Mouse (Mus musculus) E14TG2a.4 (cell line): ENCODE measurements around the gene Wfdc12.

Source experiments
- H3K27me3 ChIP-seq: 2 replicates; pipeline ENCODE4 v1.6.1; 2014; ENCODE audit warnings: low read length, control low read depth; ENCODE audit not compliant: insufficient read depth
- H3K36me3 ChIP-seq: 2 replicates; pipeline ENCODE4 v1.6.1; 2014; ENCODE audit warnings: low read length, control low read depth; ENCODE audit not compliant: insufficient read depth
- H3K4me1 ChIP-seq: replicated peaks from 2 replicates; pipeline ENCODE4 v1.6.1; 2014; ENCODE audit warnings: low read depth, low read length, control low read depth
- H3K4me3 ChIP-seq: replicated peaks from 2 replicates; pipeline ENCODE4 v1.5.1; 2014; ENCODE audit warnings: mild to moderate bottlenecking, low read length
- H3K9me3 ChIP-seq: 2 replicates; pipeline ENCODE4 v1.6.1; 2014; ENCODE audit warnings: low read length, control low read depth
- CTCF ChIP-seq: conservative IDR thresholded peaks from 2 replicates; pipeline ENCODE4 v1.5.1; 2014; ENCODE audit warnings: low read length
- NANOG ChIP-seq: IDR thresholded peaks from 2 replicates; pipeline ENCODE4 v1.6.1; 2014; ENCODE audit warnings: borderline replicate concordance, low read length, mixed read lengths
- POU5F1 ChIP-seq: IDR thresholded peaks from 2 replicates; pipeline ENCODE4 v1.6.1; 2014; ENCODE audit warnings: low read length, borderline replicate concordance

Wfdc12 gene

DNA sequence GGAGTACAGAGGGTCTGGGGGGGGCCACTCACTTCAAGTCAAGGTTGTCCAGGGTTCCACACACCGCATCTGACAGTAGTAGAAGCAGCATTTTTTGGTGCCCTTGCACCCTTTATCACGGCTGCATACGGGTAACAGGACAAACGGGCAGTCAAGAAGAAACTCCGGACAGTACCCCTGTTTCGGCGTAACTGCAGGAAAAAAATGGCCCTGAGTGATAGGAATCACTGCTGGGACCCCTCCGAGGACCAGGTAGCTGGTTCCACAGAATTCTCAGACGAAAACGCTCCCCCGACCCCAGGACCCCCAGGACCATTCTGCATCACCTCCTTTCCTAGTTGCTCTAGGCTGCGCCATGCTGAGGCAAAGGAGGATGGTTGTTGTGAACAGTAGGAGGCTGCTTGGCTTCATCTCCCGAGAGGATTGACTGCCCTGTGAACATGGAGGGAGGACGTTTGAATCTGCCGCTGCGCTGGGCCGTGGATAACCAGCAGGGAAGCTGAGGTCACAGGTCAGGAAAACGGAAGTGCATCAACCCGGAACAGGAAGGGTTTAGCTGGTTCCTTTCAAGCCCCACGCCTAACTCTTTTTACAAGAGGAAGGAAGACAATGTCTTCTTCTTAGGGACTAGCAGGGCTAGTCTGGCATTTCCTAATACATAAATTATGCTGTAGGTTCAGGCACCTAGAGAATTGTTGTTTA is 9.4 kb upstream of the Wfdc12 start, which contains the start of gene Wfdc15a:
Gene Wfdc15a, minus strand, starts transcription at position 505 of the 702 bp plus-strand sequence.
- Histone ChIP-seq H3K27me3 (no peaks in the 10 kb centered on the region), H3K4me3 (no peak within 1 kb of the TSS), H3K9me3 (peaks cover 9% of the 10 kb centered on the region), H3K4me1 (peaks cover 4% of the 10 kb centered on the region; the same call in 1 of the 2 replicates), H3K36me3 (no peaks in the 10 kb centered on the region)
- no peak for TF ChIP-seq CTCF
- TF ChIP-seq POU5F1, result no peak
- TF ChIP-seq NANOG, result no peak

DNA sequence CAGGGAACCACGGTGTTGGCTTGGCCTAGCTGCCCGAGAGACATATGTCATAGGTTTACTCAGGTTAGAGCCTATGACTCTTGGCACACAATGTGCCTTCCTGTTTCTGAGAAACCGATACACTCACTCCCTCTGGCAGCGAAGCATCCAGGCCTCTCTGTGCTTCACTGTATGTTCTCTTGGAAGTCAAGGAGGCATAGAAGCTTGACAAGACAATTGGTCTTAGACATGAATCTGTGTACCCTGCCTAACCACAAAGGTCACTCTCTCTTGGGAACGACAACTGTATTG is 6.2 kb upstream of the Wfdc12 start:
- H3K27me3 ChIP-seq, result no peaks in the 10 kb centered on the region
- H3K4me1 ChIP-seq, result peaks cover 4% of the 10 kb centered on the region; the same call in 1 of the 2 replicates
- H3K4me3 ChIP-seq, result no peak overlapping the region
- no peak for TF ChIP-seq CTCF
- TF ChIP-seq NANOG, result no peak
- TF ChIP-seq POU5F1, result no peak
- peaks cover 10% of the 10 kb centered on the region for H3K9me3 ChIP-seq
- no peaks in the 10 kb centered on the region for H3K36me3 ChIP-seq

DNA sequence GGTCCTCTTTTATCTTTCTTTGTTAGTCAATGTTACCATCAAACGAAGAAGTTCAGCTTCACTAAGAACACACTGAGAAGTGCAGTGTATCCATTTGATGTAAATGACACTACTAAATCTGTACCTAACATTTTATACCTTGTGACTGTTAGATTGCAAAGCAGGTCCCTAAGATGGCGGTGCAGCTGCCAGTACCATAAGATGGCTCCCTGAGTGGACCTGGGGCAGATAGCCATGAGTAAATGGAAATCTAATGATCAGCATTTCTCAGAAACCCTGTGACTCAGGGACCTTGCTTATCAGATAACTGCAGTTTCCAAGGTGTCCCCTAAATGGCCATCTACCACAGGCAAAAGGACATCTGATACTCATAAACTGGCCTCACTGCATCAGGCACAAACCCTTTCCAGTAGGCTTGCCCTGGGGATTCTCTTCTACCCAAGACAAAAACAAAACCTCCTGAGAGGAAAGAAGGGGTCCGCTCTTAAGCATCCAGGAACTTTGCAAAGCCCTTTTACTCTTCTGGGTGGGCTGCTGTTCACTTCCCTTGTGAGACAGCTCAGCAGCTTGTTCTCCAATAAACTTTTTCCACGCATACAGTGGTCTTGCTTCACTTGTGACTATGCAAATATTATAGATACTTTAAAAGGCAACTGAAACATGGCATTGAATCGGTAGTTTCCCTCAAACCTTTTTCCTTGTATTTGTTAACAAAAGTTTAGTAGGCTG is 5.7 kb upstream of the Wfdc12 start:
- no peak overlapping the region for H3K4me3 ChIP-seq
- TF ChIP-seq CTCF, result no peak
- no peak for TF ChIP-seq NANOG
- TF ChIP-seq POU5F1, result no peak
- peaks cover 15% of the 10 kb centered on the region for H3K9me3 ChIP-seq
- no peaks in the 10 kb centered on the region for H3K27me3 ChIP-seq
- H3K4me1 ChIP-seq, result peaks cover 4% of the 10 kb centered on the region; the same call in 1 of the 2 replicates
- H3K36me3 ChIP-seq, result no peaks in the 10 kb centered on the region

DNA sequence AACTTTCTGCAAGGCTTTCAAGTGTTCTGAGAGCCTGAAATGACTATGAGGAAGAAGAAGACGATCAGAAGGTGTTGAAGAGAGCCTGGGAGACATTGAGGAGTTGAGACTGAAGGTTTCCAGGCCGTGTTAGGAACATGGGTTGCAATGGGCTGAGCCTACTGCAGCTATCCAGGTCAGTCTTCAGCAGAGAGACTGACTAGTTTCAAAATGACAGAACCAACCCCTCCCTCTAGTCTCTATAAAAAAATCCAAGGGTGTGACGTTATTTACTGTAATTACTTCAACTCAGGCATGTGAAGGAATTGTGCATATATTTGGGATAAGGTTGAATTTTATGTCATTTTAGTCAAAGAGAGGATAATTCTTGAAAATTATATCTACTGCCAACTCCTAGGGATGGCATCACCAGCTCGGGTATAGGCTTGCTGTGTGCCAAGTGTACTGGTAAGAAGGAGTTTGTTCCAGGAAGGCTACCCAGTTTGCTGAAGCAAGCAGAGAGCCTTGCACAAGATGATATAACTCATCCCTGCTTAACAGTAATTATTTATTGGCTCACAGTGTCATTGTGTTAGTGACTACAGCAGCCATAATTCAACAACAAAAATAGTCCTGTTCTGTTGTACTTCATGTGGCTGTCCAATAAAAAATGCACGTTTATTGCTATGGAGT is 4.7 kb upstream of the Wfdc12 start:
- TF ChIP-seq CTCF (no peak), POU5F1 (no peak), NANOG (no peak)
- Histone ChIP-seq H3K36me3 (no peaks in the 10 kb centered on the region), H3K9me3 (peaks cover 18% of the 10 kb centered on the region), H3K4me1 (peaks cover 4% of the 10 kb centered on the region; the same call in 1 of the 2 replicates), H3K4me3 (no peak overlapping the region), H3K27me3 (no peaks in the 10 kb centered on the region)

DNA sequence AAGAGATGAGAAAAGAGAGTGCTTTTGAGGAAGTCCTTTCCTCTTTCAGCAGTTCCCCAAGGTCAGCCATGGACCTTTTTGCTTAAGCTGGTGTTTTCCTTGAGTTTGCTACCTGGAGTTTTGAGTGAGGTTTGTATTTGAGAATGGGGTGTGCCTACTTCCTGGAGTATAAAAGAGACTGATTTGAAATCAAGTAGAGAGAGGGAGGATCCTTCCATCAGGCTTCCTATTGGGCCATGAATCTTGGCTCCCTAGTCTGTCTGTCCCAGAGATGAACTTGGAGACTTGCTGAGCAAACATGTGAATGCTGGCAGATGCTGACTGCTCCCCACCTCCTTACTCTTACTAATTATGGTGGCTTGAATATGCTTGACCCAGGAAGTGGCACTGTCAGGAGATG is 1.9 kb upstream of the Wfdc12 start:
- no peak overlapping the region for H3K4me3 ChIP-seq
- no peaks in the 10 kb centered on the region for H3K36me3 ChIP-seq
- H3K27me3 ChIP-seq, result no peaks in the 10 kb centered on the region
- H3K9me3 ChIP-seq, result peaks cover 23% of the 10 kb centered on the region
- no peaks in the 10 kb centered on the region for H3K4me1 ChIP-seq
- TF ChIP-seq POU5F1, result no peak
- no peak for TF ChIP-seq CTCF
- TF ChIP-seq NANOG, result no peak

DNA sequence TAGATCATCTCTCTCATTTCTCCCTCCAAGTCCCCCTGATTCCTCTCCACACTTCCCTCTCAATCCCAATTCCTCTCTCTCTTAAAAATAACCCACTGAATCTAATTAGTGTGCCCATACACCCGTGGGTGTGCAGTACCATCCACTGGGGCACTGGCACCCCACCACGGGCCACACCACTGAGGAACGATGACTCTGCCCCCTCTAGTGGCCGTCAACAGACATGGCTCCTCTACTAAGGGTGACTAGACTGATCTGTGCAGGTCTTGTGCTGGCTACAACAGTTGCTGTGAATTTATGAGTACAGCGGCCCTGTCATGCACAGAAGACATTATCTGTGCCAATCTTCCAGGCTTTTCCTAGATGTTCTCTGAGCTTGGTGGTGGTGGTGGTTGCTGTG is 1.7 kb downstream of the Wfdc12 start:
- H3K4me3 ChIP-seq, result no peak overlapping the region
- H3K36me3 ChIP-seq, result no peaks in the 10 kb centered on the region
- H3K4me1 ChIP-seq, result peaks cover 11% of the 10 kb centered on the region
- TF ChIP-seq NANOG (no peak), CTCF (no peak), POU5F1 (no peak)
- peaks cover under 1% of the 10 kb centered on the region; the same call in 1 of the 2 replicates for H3K27me3 ChIP-seq
- peaks cover 23% of the 10 kb centered on the region for H3K9me3 ChIP-seq

DNA sequence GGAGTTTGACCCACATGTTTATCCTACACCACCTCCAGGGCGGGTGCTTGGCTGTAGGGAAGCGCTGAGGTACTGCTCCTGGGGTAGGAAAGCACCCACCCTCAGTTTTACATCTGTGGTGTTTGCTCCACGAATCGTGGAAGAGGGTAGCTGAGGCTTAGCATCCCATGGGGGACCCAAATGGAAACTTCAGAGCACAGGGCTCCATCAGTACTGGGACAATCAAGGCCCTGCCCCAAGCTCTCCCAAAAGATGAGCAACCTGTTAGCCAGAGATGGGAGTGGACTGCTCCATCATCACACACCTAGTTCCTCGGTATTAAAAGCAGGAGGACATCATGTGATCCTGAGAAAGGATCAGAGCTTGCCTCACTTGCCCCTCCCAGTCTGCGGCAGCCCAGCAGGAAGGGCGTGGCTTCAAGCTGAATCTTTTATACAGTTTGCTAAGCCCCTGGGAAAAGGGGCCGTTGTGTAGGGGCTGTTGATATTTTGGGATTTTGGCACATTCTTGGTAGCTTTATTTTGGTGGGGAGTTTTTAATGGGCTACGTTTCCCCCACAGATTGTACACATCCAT is 6.2 kb downstream of the Wfdc12 start:
- H3K36me3 ChIP-seq, result no peaks in the 10 kb centered on the region
- H3K4me3 ChIP-seq, result no peak overlapping the region
- H3K27me3 ChIP-seq, result peaks cover 10% of the 10 kb centered on the region
- no peaks in the 10 kb centered on the region for H3K9me3 ChIP-seq
- H3K4me1 ChIP-seq, result peaks cover 12% of the 10 kb centered on the region
- TF ChIP-seq CTCF, result no peak
- TF ChIP-seq POU5F1, result no peak
- no peak for TF ChIP-seq NANOG

DNA sequence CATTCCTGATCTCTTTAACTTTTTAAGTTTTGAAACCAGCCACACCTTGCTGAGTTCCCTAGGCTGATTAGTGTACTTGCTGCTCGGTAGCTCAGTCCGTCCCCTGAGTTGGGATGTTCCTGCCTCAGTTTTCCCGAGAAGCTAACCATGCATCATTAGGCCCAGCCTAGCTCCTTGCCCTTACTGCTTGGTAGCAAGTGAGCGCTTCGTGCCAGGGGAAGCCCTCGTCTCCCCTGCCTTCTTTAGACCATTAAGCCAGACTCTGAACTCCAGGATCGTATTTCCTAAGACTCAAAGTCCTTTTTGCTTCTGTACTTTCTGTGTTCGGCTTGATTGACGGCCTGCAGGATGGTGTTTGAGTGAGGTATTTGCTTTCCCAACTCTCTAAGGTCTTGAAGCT is 7.1 kb downstream of the Wfdc12 start:
- TF ChIP-seq POU5F1 (no peak), NANOG (no peak), CTCF (no peak)
- no peak overlapping the region for H3K4me3 ChIP-seq
- H3K36me3 ChIP-seq, result no peaks in the 10 kb centered on the region
- H3K4me1 ChIP-seq, result peaks cover 12% of the 10 kb centered on the region
- H3K9me3 ChIP-seq, result no peaks in the 10 kb centered on the region
- H3K27me3 ChIP-seq, result peaks cover 13% of the 10 kb centered on the region
